Mouse (Mus musculus) midbrain, embryonic 16.5 days (tissue): ENCODE data around the gene Krtap6-2. TPM values are rescaled to one million over a fixed set of nuclear protein-coding genes. Genes with fewer than 3 reads are reported as not detected.

Source experiments
- polyA plus RNA-seq: library from polyadenylated mRNA; unstranded; fragments of >200 nt; fragmentation: Nextera tagmentation; extraction: Ambion mirVana; gene quantifications from 2 replicates; pipeline ENCODE4 v1.2.1, GENCODE M21; 2015

Gene Krtap6-2
- polyA plus RNA-seq, 1 experiment from 2014 or later, result not detected

Other genes with a start within 250 kb of the Krtap6-2 start
- gene 1110057P08Rik, start 245.4 kb downstream of the Krtap6-2 start, polyA plus RNA-seq, result not detected in 2 replicates
- gene Krtap20-2, start 214.2 kb downstream of the Krtap6-2 start, polyA plus RNA-seq, result not detected in 2 replicates
- not detected in 2 replicates for gene Krtap21-1, start 16.2 kb downstream of the Krtap6-2 start, polyA plus RNA-seq
- gene Krtap8-1, start 67.8 kb upstream of the Krtap6-2 start, polyA plus RNA-seq, result not detected in 2 replicates
- not detected in 2 replicates for gene Krtap7-1, start 88.2 kb upstream of the Krtap6-2 start, polyA plus RNA-seq
- gene Krtap11-1, start 151.1 kb upstream of the Krtap6-2 start, polyA plus RNA-seq, result not detected in 2 replicates